Mouse (Mus musculus): ENCODE results near the gene Sirt1.

GRCm38 (mm10) chr10:63421739-63422735 is 40.5 kb upstream of the Sirt1 start, which contains the start of gene Gm7075:
- TF ChIP-seq CTCF (IDR thresholded peaks at IDR 0.05; ENCODE audit: extremely low read depth, insufficient read depth, low read length) (peak; percentile 43), POLR2A (IDR thresholded peaks at IDR 0.05; ENCODE audit: extremely low read depth, insufficient read depth, low read length) (no peak)

Measured in cortical plate, adult 2 months (tissue).